Mouse (Mus musculus): ENCODE measurements around the gene Hist1h4c. TPM values are rescaled to one million over a fixed set of nuclear protein-coding genes. Genes with fewer than 3 reads are reported as not detected.
"Not testable (repeated sequence)": the region's sequence is repeated elsewhere in the genome, so short reads cannot be mapped to it uniquely, and the experiment has no call there.

The Hist1h4c gene
- polyA plus RNA-seq, 1 experiment from 2014 or later, result 2.4 TPM

GRCm38 (mm10) chr13:23705751-23706356 is 7.6 kb upstream of the Hist1h4c start:
- Histone ChIP-seq H3K36me3 (no peaks in the 10 kb centered on the region), H3K9ac (no peak overlapping the region), H3K4me2 (no peak overlapping the region), H3K9me3 (no peaks in the 10 kb centered on the region), H3K4me3 (no peak overlapping the region), H3K4me1 (peaks cover 28% of the 10 kb centered on the region), H3K27me3 (replicated peaks) (no peaks in the 10 kb centered on the region), H3K27ac (replicated peaks) (no peak overlapping the region)
- no peak for ATAC-seq (ENCODE audit: extremely low read depth, insufficient number of reproducible peaks, low FRiP score, low TSS enrichment)
- WGBS, result 73% methylated on average over 7 of the region's 7 CpGs

- not testable (repeated sequence) for H3K27ac ChIP-seq (replicated peaks); H3K9me3 ChIP-seq; H3K9ac ChIP-seq; H3K27me3 ChIP-seq (replicated peaks); H3K4me1 ChIP-seq; H3K36me3 ChIP-seq; H3K4me3 ChIP-seq; ATAC-seq (ENCODE audit: extremely low read depth, insufficient number of reproducible peaks, low FRiP score, low TSS enrichment); H3K4me2 ChIP-seq
- WGBS, result 76% methylated on average over 2 of the region's 2 CpGs
Observed at GRCm38 (mm10) chr13:23702801-23703200, 4.5 kb upstream of the Hist1h4c start.

GRCm38 (mm10) chr13:23702220-23702619 is 4.0 kb upstream of the Hist1h4c start:
- no peak overlapping the region for H3K4me3 ChIP-seq
- no peaks in the 10 kb centered on the region for H3K27me3 ChIP-seq (replicated peaks)
- H3K4me2 ChIP-seq, result no peak overlapping the region
- H3K36me3 ChIP-seq, result no peaks in the 10 kb centered on the region
- whole genome bisulfite sequencing, result 79% methylated on average over 4 of the region's 4 CpGs
- peaks cover 13% of the 10 kb centered on the region for H3K4me1 ChIP-seq
- H3K9me3 ChIP-seq, result no peaks in the 10 kb centered on the region
- H3K27ac ChIP-seq (replicated peaks), result no peak overlapping the region
- ATAC-seq (ENCODE audit: extremely low read depth, insufficient number of reproducible peaks, low FRiP score, low TSS enrichment), result no peak
- no peak overlapping the region for H3K9ac ChIP-seq

DNA sequence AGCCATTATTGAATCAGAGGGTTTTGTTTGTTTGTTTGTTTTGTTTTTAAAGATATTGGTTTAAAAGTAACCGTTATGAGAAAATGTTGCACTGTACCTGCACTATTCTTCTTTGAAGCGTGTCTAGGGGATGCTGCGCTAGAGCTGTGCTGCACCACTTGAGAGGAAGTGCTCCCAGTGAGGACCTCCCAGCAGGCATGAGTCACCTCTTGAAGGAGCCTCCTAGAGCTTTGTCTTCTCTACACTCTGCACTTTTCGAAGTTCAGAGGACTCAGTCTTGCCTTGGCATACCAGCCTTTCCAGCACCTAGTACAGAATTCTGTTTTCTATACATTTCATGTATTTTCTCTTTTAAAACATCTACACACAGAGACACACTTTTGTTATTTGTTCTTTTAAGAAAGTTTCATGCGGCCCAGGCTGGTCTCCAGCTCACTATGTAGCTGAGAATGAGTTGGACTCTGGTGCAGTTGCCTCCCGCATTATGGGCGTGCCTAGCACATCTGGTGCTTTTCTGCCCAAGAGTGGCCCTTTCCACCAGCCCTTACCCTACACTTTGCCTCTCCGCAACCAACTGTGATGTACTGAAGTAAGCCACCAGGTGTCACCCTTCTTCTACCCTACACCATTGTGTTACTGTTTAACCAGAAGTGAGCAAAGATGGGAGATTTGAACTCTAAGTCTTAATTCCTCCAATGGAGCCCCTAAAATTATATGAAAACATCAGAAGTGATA is 2.7 kb upstream of the Hist1h4c start:
- H3K4me1 ChIP-seq, result peaks cover 19% of the 10 kb centered on the region
- peak; percentile 5; the same call in 1 of the 2 replicates for ATAC-seq (ENCODE audit: extremely low read depth, insufficient number of reproducible peaks, low FRiP score, low TSS enrichment)
- H3K9ac ChIP-seq, result peak overlapping the region; percentile 63; the same call in 1 of the 2 replicates
- H3K4me3 ChIP-seq, result no peak overlapping the region
- H3K36me3 ChIP-seq, result no peaks in the 10 kb centered on the region
- no peak overlapping the region for H3K27ac ChIP-seq (replicated peaks)
- H3K27me3 ChIP-seq (replicated peaks), result no peaks in the 10 kb centered on the region
- H3K4me2 ChIP-seq, result no peak overlapping the region
- H3K9me3 ChIP-seq, result no peaks in the 10 kb centered on the region
- 17% methylated on average over 8 of the region's 8 CpGs for WGBS

DNA sequence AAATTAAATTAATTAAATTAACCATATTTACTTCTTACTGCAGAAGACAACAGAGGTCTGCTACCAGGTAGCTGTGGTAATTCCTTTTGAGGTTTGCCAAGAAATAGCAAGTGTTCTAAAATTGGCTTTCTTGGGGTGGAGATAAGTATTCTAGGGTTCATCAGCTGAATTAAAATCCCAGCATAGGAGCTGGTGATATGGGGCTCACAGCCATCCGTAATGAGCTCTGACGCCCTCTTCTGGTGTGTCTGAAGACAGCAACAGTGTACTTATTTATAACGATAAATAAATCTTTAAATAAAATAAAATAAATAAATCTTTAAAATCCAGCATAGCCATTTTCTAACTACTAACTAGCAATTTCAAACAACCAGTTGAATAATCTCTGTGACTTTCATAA is 1.5 kb upstream of the Hist1h4c start:
- Histone ChIP-seq H3K4me1 (peaks cover 25% of the 10 kb centered on the region), H3K4me3 (no peak overlapping the region), H3K4me2 (no peak overlapping the region), H3K9ac (no peak overlapping the region), H3K9me3 (no peaks in the 10 kb centered on the region), H3K27me3 (replicated peaks) (no peaks in the 10 kb centered on the region), H3K36me3 (no peaks in the 10 kb centered on the region), H3K27ac (replicated peaks) (no peak overlapping the region)
- WGBS, result 64% methylated on average over 3 of the region's 3 CpGs
- ATAC-seq (ENCODE audit: extremely low read depth, insufficient number of reproducible peaks, low FRiP score, low TSS enrichment), result no peak

- 63% methylated on average over 6 of the region's 6 CpGs for WGBS
- peak overlapping the region; percentile 93 for H3K27ac ChIP-seq (replicated peaks)
- no peaks in the 10 kb centered on the region for H3K9me3 ChIP-seq
- peaks cover 25% of the 10 kb centered on the region for H3K4me1 ChIP-seq
- H3K27me3 ChIP-seq (replicated peaks), result no peaks in the 10 kb centered on the region
- peak overlapping the region; percentile 37 for H3K9ac ChIP-seq
- ATAC-seq (ENCODE audit: extremely low read depth, insufficient number of reproducible peaks, low FRiP score, low TSS enrichment), result no peak
- peak overlapping the region; percentile 55; the same call in 1 of the 2 replicates for H3K4me3 ChIP-seq
- H3K36me3 ChIP-seq, result no peaks in the 10 kb centered on the region
- peak overlapping the region; percentile 81 for H3K4me2 ChIP-seq
Observed at GRCm38 (mm10) chr13:23698996-23699395, 742 bp upstream of the Hist1h4c start.

GRCm38 (mm10) chr13:23697491-23698299 is 559 bp downstream of the Hist1h4c start:
- Histone ChIP-seq H3K9me3 (no peaks in the 10 kb centered on the region), H3K9ac (peak overlapping the region; percentile 83), H3K4me1 (peaks cover 25% of the 10 kb centered on the region), H3K27ac (replicated peaks) (peak overlapping the region; percentile 93), H3K27me3 (replicated peaks) (no peaks in the 10 kb centered on the region), H3K36me3 (no peaks in the 10 kb centered on the region), H3K4me3 (peak overlapping the region; percentile 55), H3K4me2 (peak overlapping the region; percentile 81)
- WGBS, result under 1% methylated on average over 27 of the region's 32 CpGs
- peak; percentile 63 for ATAC-seq (ENCODE audit: extremely low read depth, insufficient number of reproducible peaks, low FRiP score, low TSS enrichment)

DNA sequence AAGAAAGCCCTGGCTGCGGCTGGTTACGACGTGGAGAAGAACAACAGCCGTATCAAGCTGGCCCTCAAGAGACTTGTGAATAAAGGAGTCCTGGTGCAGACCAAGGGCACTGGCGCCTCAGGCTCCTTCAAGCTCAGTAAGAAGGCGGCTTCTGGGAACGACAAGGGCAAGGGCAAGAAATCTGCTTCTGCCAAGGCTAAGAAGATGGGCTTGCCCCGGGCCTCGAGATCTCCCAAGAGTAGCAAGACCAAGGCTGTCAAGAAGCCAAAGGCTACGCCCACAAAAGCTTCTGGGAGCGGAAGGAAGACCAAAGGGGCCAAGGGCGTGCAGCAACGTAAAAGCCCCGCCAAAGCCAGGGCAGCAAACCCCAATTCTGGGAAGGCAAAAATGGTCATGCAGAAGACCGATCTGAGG is 2.2 kb downstream of the Hist1h4c start:
- H3K4me1 ChIP-seq, result peaks cover 25% of the 10 kb centered on the region
- peak overlapping the region; percentile 46 for H3K4me2 ChIP-seq
- no peak overlapping the region for H3K27ac ChIP-seq (replicated peaks)
- H3K4me3 ChIP-seq, result no peak overlapping the region
- H3K36me3 ChIP-seq, result no peaks in the 10 kb centered on the region
- no peak for ATAC-seq (ENCODE audit: extremely low read depth, insufficient number of reproducible peaks, low FRiP score, low TSS enrichment)
- 46% methylated on average over 15 of the region's 15 CpGs for WGBS
- peak overlapping the region; percentile 37; the same call in 1 of the 2 replicates for H3K9ac ChIP-seq
- H3K9me3 ChIP-seq, result no peaks in the 10 kb centered on the region
- H3K27me3 ChIP-seq (replicated peaks), result no peaks in the 10 kb centered on the region

GRCm38 (mm10) chr13:23695514-23695913 is 2.7 kb downstream of the Hist1h4c start, which contains the start of gene Hist1h1t:
Gene Hist1h1t (plus strand): TSS chr13:23695814.
- Histone ChIP-seq H3K36me3 (no peaks in the 10 kb centered on the region), H3K4me3 (no peak within 1 kb of the TSS), H3K9ac (peak within 1 kb of the TSS; percentile 37; the same call in 1 of the 2 replicates), H3K4me1 (peaks cover 25% of the 10 kb centered on the region), H3K9me3 (no peaks in the 10 kb centered on the region), H3K27ac (replicated peaks) (no peak within 1 kb of the TSS), H3K27me3 (replicated peaks) (no peaks in the 10 kb centered on the region), H3K4me2 (peak within 1 kb of the TSS; percentile 46)
- ATAC-seq (ENCODE audit: extremely low read depth, insufficient number of reproducible peaks, low FRiP score, low TSS enrichment), result no peak
- 36% methylated on average over 13 of the region's 13 CpGs for WGBS

DNA sequence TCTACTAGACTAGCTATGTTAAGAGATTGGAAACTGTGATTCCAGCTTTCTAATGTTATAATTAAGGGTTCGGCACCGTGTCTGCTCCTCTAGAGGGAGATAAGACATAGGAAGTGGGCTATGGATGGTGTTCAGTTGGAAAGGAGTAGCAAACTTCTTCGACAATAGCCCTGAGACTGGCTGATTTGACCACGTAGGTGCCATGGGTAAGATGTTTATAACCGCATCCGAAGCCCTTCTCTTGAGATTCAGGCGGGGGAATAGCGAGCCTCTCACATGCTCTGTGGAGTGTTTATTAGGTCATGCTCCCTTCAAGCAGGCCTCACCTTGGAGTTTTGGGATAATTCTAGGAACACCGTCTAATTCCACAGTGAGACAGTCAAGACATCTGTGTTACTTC is 3.3 kb downstream of the Hist1h4c start:
- Histone ChIP-seq H3K4me1 (peaks cover 25% of the 10 kb centered on the region), H3K27ac (replicated peaks) (no peak overlapping the region), H3K4me2 (no peak overlapping the region), H3K9me3 (no peaks in the 10 kb centered on the region), H3K27me3 (replicated peaks) (no peaks in the 10 kb centered on the region), H3K9ac (no peak overlapping the region), H3K4me3 (no peak overlapping the region), H3K36me3 (no peaks in the 10 kb centered on the region)
- no peak for ATAC-seq (ENCODE audit: extremely low read depth, insufficient number of reproducible peaks, low FRiP score, low TSS enrichment)
- WGBS, result 88% methylated on average over 9 of the region's 9 CpGs

GRCm38 (mm10) chr13:23693856-23694440 is 4.3 kb downstream of the Hist1h4c start:
- Histone ChIP-seq H3K36me3 (no peaks in the 10 kb centered on the region), H3K4me2 (no peak overlapping the region), H3K9ac (no peak overlapping the region), H3K9me3 (no peaks in the 10 kb centered on the region), H3K27me3 (replicated peaks) (no peaks in the 10 kb centered on the region), H3K4me3 (no peak overlapping the region), H3K4me1 (peaks cover 24% of the 10 kb centered on the region), H3K27ac (replicated peaks) (no peak overlapping the region)
- ATAC-seq (ENCODE audit: extremely low read depth, insufficient number of reproducible peaks, low FRiP score, low TSS enrichment), result no peak
- 71% methylated on average over 6 of the region's 6 CpGs for WGBS

All from heart, embryonic 13.5 days (tissue).